Mouse (Mus musculus) frontal cortex, postnatal 14 days (tissue): ENCODE measurements at regions not wholly inside any gene's neighbourhood (a gene's known extent, or its start where the extent isn't known, plus 50 kb on each side); places are given as distances from the start of the nearest gene placed in this dataset.

ENCODE experiments used
- DNase-seq, 2 experiments: peaks; one replicate each; pipeline ENCODE4 v3.0.0; 2022; ENCODE audit warnings: low spot score in 2 of 2

GRCm38 (mm10) chr2:9592531-9592930 lies 288.5 kb upstream of the 4930412O13Rik start:
- DNase-seq = no peak

DNA sequence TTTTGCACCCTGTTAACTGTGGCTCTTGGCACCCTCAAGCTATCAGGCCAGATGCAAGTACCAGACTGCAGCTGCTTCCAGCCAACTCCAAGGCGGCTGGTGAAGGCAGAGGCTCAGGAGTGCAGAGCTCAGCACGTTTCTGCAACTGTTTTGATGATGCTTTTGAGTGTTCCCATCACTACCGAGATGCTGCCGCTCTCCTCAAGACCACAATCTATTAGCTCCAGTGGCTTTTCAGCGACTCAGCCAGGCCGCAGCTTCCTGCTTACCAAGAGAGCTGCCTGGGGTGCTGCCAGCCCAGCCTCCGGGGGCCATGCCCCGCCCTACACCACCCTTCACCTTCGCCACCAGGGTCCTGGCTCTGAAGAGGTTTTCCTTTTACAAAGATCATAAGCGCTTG lies 287.1 kb upstream of the 4930412O13Rik start:
- no peak for DNase-seq

- DNase-seq = no peak
These were observed 285.7 kb upstream of the 4930412O13Rik start for GRCm38 (mm10) chr2:9595236-9595850.

DNA sequence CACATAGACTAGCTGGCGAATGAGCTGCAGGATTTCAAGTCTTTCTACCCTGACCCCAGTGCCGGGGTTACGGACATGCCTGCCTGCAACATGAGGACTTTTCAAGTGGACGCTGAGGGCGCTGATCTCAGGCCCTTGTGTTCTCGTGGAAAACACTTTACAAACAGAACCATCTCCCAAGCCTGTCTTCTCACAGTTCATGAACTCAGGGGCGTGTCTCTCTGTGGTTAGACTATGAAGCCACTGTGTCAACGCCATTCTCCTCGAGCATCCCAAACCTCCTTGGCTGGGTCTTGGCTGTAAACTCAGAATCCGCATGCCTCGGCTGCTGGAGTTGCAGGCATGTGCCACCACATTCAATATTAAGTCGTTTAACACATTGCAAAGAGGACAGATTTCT lies 284.9 kb upstream of the 4930412O13Rik start:
- DNase-seq = no peak

DNA sequence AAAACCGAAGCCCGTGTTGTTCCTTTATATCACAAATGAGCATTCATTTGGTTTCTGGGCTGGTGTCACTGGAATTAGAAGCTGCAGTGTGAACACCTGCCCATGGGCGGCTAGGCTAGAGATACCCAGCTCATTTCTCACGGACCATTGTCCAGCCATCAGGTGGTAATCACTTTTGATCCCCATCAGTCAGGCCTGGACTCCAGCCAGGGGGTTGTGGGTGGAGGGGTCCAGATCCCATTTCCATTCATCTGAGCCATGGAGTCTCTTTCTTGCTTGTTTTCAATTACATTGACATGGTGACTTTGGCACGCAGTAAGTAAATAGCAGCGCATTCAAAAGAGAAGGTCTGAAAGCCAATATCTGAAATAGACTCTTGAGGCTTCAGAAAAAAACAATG lies 276.1 kb upstream of the 4930412O13Rik start:
- DNase-seq = no peak

GRCm38 (mm10) chr2:9607547-9607946 lies 273.5 kb upstream of the 4930412O13Rik start:
- DNase-seq = no peak

DNA sequence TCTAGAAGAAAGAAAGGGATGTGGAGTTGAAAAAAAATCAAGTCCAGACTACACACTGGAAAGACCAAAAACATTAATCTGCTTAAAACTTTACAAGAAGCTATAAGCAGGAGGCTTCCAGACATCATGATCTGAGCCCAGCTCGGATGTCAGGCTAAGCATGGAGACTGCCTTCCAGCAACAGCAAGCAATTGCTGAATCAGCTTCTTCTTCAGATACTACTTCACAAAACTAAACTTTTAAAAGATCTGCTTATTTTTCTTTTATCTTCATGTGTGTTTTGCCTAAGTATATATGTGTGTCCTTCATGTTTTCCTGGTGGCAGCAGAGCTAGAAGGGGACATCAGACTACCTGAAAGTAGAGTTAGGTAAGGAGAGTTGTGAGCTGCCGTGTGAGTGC lies 266.6 kb upstream of the 4930412O13Rik start:
- DNase-seq = no peak

DNA sequence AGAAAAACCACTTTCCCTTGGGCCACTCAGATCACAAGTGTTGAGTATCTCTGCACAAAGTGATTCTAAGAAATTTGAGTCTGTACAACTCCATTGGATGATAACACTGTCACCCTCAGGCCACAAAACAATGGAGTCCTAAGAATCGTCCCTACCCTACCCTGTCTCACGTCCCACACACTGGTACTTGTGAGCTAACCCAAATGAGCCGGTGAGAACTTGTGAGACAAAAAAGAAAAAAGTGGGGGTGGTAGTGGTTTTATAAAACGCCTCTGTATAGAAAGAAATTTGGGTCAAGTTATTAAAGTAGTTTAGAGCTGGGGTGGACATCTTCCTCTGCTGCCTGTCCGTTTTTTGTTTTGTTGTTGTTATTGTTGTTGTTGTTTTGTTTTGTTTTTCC lies 264.8 kb upstream of the 4930412O13Rik start:
- DNase-seq = no peak

DNA sequence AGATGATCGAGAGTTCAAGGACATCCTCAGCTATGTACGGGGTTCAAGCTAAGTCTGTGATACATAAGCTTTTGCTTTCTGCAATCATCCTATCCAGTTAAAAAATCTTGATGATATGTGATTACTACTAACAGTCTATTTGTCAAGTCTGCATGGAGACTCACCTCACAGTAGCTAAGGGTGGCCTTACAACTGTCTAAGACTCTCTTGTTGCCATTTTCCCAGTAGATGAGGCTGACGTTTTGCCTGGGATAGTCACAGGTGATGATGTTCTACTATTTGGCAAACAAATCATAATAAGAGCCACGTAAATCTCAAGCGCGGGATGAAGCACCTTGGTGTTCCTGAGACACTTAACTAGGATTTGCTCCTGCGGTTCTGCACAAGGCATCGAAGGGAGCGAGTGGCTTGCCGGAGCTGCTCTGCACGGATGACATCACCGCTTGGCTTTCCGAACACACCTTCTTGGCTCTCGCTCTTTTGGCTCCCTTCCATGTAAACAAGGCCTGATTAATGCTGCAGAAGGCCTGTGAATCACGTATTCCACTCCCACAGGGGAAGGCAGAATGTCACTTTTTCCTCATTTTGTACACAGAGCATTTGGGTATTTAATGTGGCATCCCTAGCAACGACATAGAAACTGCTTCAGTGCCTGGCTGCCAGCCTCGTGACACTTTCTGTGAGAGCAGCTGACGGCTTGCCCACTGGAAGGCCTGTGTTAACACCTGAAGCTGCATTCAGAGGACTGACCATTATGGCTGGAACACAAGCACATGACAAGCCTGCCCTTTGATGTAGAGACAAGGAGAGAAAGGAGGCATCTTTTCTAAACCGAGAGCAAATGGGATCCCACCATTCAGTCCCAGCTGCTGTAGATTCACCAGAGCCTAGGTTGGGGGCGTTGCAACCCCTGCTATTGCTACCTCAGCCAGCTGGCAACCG lies 260.5 kb upstream of the 4930412O13Rik start:
- DNase-seq = peak; percentile 36 to 56

DNA sequence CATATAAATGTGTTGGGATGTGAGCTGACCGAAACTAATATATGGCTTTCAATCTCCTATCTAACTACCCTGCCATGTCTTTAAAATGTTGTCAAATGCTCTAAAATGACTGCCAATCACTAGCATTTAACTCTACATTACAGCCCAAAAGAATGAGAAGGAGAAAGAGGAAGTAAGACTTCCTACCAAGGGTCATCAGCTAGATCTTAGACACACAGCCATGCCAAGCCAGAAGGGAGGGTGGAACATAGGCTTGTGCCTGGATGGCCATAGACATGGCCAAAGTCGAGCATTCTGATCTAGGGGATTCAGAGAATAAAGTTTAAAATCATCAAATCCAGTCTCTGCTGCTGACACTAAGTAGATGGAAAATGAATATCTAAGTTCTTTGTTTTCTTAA lies 257.4 kb upstream of the 4930412O13Rik start:
- no peak for DNase-seq

DNA sequence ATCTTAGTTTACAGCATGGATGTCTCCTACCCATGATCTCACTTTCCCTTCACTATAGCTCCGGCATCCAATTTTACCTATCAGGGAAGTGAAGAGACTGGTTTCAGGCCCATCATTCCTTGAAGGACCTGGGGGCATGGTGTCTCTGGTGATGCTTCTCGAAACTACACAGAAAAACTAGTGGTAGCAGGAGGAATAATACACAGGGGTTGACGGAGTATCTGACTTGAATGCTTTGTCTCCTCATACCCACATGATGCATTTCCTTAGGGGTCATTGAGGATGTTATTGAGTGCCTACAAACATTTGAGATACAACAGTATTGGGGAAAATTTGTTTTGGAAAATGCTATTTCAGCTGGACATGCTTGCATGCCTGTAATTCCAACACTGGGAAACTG lies 253.0 kb upstream of the 4930412O13Rik start:
- DNase-seq = no peak

DNA sequence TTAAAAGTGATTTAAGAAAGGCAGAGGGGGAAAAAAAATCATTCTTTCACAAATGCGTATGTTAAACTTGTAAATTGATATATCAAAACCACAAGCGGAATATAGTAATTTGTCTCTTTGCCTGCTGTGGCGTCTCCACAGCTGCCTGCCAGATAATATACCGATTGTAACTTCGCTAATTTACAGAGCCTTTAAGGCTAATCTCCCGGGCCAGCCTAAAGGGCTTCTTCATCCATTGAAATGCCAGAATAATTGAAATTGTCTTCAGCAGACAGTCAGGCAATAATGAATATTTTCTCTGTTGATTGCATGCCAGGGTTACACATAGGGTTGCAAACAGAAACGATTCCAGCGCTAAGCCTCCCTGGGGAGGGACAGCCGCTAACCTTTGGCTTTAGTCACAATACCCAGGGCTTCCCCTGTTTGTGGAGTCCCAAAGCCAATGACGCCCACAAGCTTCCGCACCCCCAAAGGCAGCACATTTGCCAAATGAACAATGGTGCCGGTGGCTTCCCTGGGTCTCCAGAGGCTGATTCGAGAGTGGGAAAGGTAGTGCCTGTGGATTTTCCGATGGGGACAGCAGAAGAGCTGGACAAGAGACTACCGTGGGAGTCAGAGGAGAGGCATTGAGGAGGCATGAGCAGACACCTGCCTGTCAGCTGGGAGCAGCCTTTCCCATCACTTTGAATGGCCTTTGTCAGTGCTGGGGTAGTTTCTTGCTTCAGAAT lies 248.2 kb upstream of the 4930412O13Rik start:
- no peak for DNase-seq

- DNase-seq = no peak
These were observed 241.8 kb upstream of the 4930412O13Rik start for GRCm38 (mm10) chr2:9639262-9639661.

DNA sequence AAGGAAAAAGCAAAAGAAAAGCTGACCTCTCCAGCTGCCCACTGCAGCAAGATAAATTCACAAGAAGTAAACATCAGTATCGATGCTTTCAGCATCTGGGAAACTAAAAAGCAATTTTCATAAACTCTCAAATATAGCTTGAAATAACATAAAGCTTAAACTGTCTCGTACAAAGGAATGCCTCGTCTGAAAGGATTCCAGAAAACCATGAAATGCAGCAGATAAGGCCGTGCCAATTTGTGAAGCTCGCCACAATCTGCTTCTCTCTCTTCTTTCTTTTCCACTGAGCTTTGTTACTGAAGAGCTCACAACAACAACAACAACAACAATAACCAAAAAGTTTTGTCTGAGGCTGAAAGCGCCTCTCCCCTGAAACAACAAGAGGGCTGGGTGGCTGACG lies 239.4 kb upstream of the 4930412O13Rik start:
- no peak for DNase-seq

- no peak for DNase-seq
These were observed 238.6 kb upstream of the 4930412O13Rik start for GRCm38 (mm10) chr2:9642411-9642810.

GRCm38 (mm10) chr2:9646466-9646865 lies 234.6 kb upstream of the 4930412O13Rik start:
- no peak for DNase-seq

DNA sequence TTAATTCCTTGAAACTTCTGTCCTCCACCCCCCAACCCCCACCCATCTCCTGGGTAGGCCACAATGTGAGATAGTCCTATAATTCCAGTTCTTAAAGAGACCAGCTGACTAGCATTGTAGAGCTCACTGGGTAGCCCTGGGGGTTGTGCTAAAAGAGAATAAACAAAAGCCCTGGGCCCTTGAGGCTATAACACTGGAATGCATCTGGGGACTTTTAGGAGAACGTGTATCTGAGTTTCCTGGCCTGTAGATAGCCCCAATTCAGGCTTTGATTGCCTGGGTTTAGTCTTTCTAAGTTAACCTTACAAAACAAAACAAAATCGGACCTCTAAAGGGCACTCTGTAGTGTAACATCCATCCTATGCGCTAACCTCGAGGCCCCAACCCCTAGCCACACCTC lies 234.1 kb upstream of the 4930412O13Rik start:
- DNase-seq = no peak

DNA sequence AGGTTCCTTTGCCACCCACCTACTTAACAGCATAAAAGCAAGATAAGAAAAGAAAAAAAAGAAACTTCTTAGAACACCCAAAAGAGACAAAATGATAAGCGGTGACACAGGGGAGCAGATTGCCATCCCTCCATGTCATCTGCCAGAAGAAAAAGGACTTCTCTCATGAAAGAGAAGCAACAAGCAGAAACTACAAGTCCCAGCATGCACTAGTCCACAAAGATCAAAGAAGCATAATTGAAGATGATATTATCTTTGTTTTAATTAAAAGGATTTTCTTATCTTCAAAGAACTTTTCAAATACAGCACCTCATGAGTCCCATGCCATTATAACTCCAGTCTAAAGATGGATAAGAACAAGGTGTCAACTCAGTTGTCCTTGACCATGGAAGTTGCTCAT lies 231.0 kb upstream of the 4930412O13Rik start:
- DNase-seq = no peak

GRCm38 (mm10) chr2:9658880-9659279 lies 222.2 kb upstream of the 4930412O13Rik start:
- DNase-seq = no peak

GRCm38 (mm10) chr2:9669621-9670020 lies 211.4 kb upstream of the 4930412O13Rik start:
- DNase-seq = no peak

- DNase-seq = no peak
These were observed 199.3 kb upstream of the 4930412O13Rik start for GRCm38 (mm10) chr2:9681691-9682152.

DNA sequence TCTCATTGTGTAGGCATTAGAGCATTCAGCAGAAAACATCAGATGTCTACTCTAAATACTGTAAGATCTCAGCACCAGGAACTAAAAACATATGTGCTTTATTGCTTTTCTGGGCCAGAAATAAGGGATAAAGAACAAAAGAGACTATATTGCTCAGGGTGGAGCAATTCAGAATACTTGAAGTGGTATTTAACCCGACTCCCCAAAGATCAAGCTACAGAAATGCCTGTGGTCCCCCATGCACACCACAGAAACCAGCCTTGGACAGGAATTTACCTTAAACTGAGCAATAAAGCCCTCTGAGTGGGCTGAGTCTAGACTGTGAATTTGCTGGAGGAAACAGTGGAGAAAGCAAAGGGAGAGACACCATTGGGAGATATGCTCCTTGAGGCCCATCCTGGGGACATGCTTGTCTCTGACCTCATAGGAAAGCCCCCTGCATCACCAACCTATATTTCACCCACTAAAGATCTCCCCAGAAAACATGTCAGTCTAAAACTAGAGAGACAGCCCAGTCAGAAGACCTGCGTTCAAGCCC lies 197.3 kb upstream of the 4930412O13Rik start:
- no peak for DNase-seq
